Mouse (Mus musculus): Measurements from ENCODE around the gene Cacna2d3. TPM values are rescaled to one million over a fixed set of nuclear protein-coding genes. Genes with fewer than 3 reads are reported as not detected.

Gene Cacna2d3
- polyA plus RNA-seq, 1 experiment from 2014 or later = 0.45 TPM

GRCm38 (mm10) chr14:29134901-29135300 is 586.8 kb downstream of the Cacna2d3 start:
- Histone ChIP-seq H3K4me3 (ENCODE audit: low read depth, low read length) (no peak overlapping the region), H3K27me3 (ENCODE audit: insufficient read depth, low read length) (no peaks in the 10 kb centered on the region), H3K9me3 (ENCODE audit: low read depth, low read length) (no peaks in the 10 kb centered on the region), H3K9ac (no peak overlapping the region), H3K4me2 (no peak overlapping the region), H3K36me3 (ENCODE audit: insufficient read depth) (no peaks in the 10 kb centered on the region), H3K4me1 (ENCODE audit: insufficient read depth) (no peaks in the 10 kb centered on the region), H3K27ac (ENCODE audit: low read depth) (no peak overlapping the region)
- no peak for ATAC-seq (ENCODE audit: insufficient read depth)
- DNase-seq = no peak
- TF ChIP-seq CTCF (IDR thresholded peaks at IDR 0.05; ENCODE audit: low read depth) = no peak
- 61% methylated on average over 5 of the region's 5 CpGs for WGBS

DNA sequence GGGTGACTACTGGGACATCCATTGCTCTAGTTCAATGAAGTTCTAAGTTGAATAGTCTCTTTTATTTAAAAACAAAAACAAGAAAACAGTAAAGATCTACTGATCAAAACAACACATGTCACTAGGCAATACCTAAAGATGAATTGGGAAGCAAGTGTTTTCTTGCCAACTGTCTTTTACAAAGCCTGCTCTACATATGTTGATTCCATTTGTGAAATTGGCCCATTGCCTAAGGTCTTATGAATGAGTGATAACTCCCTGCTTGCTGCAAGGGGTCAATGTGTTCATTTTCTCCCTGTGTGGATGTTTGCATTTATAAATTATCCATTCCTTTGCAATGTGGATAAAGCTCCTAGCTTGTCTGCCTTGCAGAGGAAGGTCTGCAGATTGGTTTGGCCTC is 591.2 kb downstream of the Cacna2d3 start:
- no peak overlapping the region for H3K4me3 ChIP-seq (ENCODE audit: low read depth, low read length)
- no peak overlapping the region for H3K27ac ChIP-seq (ENCODE audit: low read depth)
- H3K4me2 ChIP-seq = no peak overlapping the region
- H3K4me1 ChIP-seq (ENCODE audit: insufficient read depth) = no peaks in the 10 kb centered on the region
- TF ChIP-seq CTCF (IDR thresholded peaks at IDR 0.05; ENCODE audit: low read depth) = no peak
- no peaks in the 10 kb centered on the region for H3K27me3 ChIP-seq (ENCODE audit: insufficient read depth, low read length)
- no peak overlapping the region for H3K9ac ChIP-seq
- ATAC-seq (ENCODE audit: insufficient read depth) = no peak
- H3K36me3 ChIP-seq (ENCODE audit: insufficient read depth) = no peaks in the 10 kb centered on the region
- H3K9me3 ChIP-seq (ENCODE audit: low read depth, low read length) = no peaks in the 10 kb centered on the region
- DNase-seq = no peak

GRCm38 (mm10) chr14:29123886-29124285 is 597.8 kb downstream of the Cacna2d3 start:
- peak; percentile 39 for TF ChIP-seq CTCF (IDR thresholded peaks at IDR 0.05; ENCODE audit: low read depth)
- Histone ChIP-seq H3K4me2 (no peak overlapping the region), H3K4me1 (ENCODE audit: insufficient read depth) (peaks cover 3% of the 10 kb centered on the region; the same call in 1 of the 2 replicates), H3K9me3 (ENCODE audit: low read depth, low read length) (no peaks in the 10 kb centered on the region), H3K36me3 (ENCODE audit: insufficient read depth) (no peaks in the 10 kb centered on the region), H3K4me3 (ENCODE audit: low read depth, low read length) (no peak overlapping the region), H3K9ac (no peak overlapping the region), H3K27me3 (ENCODE audit: insufficient read depth, low read length) (no peaks in the 10 kb centered on the region), H3K27ac (ENCODE audit: low read depth) (no peak overlapping the region)
- DNase-seq = no peak
- ATAC-seq (ENCODE audit: insufficient read depth) = no peak

DNA sequence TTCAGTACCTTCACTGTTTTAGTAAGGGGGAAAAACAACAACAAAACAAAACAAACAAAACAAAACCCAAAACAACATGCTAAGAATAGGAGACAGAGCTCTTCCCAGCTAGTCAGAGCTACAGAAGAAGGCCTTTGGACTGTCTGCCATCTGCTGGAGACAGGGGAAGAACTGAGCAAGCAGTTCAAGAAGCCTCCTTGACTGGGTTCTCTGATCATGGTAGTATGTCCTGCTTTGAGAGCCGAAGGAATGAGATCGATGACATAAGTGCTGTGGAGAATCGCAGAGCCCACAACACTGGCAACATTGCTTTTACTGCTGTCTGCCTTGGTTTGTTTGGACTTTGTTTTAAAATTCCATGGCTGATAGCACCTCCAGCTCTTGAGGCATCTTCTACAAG is 598.9 kb downstream of the Cacna2d3 start:
- Histone ChIP-seq H3K27ac (ENCODE audit: low read depth) (no peak overlapping the region), H3K4me2 (no peak overlapping the region), H3K4me1 (ENCODE audit: insufficient read depth) (peaks cover 3% of the 10 kb centered on the region; the same call in 1 of the 2 replicates), H3K9ac (no peak overlapping the region), H3K27me3 (ENCODE audit: insufficient read depth, low read length) (no peaks in the 10 kb centered on the region), H3K36me3 (ENCODE audit: insufficient read depth) (no peaks in the 10 kb centered on the region), H3K4me3 (ENCODE audit: low read depth, low read length) (no peak overlapping the region), H3K9me3 (ENCODE audit: low read depth, low read length) (no peaks in the 10 kb centered on the region)
- 83% methylated on average over 3 of the region's 3 CpGs for WGBS
- no peak for ATAC-seq (ENCODE audit: insufficient read depth)
- DNase-seq = no peak
- no peak; the same call in 1 of the 2 replicates for TF ChIP-seq CTCF (IDR thresholded peaks at IDR 0.05; ENCODE audit: low read depth)

- ATAC-seq (ENCODE audit: insufficient read depth) (peak; percentile 35; the same call in 1 of the 2 replicates), DNase-seq (peak; percentile 71)
- no peak for TF ChIP-seq CTCF (IDR thresholded peaks at IDR 0.05; ENCODE audit: low read depth)
- Histone ChIP-seq H3K27me3 (ENCODE audit: insufficient read depth, low read length) (no peaks in the 10 kb centered on the region), H3K4me2 (no peak overlapping the region), H3K9me3 (ENCODE audit: low read depth, low read length) (no peaks in the 10 kb centered on the region), H3K4me1 (ENCODE audit: insufficient read depth) (no peaks in the 10 kb centered on the region), H3K36me3 (ENCODE audit: insufficient read depth) (no peaks in the 10 kb centered on the region), H3K27ac (ENCODE audit: low read depth) (peak overlapping the region; percentile 37; the same call in 1 of the 2 replicates), H3K9ac (no peak overlapping the region), H3K4me3 (ENCODE audit: low read depth, low read length) (no peak overlapping the region)
- WGBS = 35% methylated on average over 9 of the region's 9 CpGs
Measured at GRCm38 (mm10) chr14:29113852-29114450, 607.7 kb downstream of the Cacna2d3 start.

- no peak overlapping the region for H3K9ac ChIP-seq
- no peaks in the 10 kb centered on the region for H3K4me1 ChIP-seq (ENCODE audit: insufficient read depth)
- TF ChIP-seq CTCF (IDR thresholded peaks at IDR 0.05; ENCODE audit: low read depth) = no peak
- H3K9me3 ChIP-seq (ENCODE audit: low read depth, low read length) = no peaks in the 10 kb centered on the region
- H3K27me3 ChIP-seq (ENCODE audit: insufficient read depth, low read length) = no peaks in the 10 kb centered on the region
- WGBS = 88% methylated on average over 6 of the region's 6 CpGs
- no peak overlapping the region for H3K27ac ChIP-seq (ENCODE audit: low read depth)
- ATAC-seq (ENCODE audit: insufficient read depth) (no peak), DNase-seq (no peak)
- no peak overlapping the region for H3K4me2 ChIP-seq
- H3K4me3 ChIP-seq (ENCODE audit: low read depth, low read length) = no peak overlapping the region
- H3K36me3 ChIP-seq (ENCODE audit: insufficient read depth) = no peaks in the 10 kb centered on the region
Measured at GRCm38 (mm10) chr14:29111666-29112065, 610.0 kb downstream of the Cacna2d3 start.

DNA sequence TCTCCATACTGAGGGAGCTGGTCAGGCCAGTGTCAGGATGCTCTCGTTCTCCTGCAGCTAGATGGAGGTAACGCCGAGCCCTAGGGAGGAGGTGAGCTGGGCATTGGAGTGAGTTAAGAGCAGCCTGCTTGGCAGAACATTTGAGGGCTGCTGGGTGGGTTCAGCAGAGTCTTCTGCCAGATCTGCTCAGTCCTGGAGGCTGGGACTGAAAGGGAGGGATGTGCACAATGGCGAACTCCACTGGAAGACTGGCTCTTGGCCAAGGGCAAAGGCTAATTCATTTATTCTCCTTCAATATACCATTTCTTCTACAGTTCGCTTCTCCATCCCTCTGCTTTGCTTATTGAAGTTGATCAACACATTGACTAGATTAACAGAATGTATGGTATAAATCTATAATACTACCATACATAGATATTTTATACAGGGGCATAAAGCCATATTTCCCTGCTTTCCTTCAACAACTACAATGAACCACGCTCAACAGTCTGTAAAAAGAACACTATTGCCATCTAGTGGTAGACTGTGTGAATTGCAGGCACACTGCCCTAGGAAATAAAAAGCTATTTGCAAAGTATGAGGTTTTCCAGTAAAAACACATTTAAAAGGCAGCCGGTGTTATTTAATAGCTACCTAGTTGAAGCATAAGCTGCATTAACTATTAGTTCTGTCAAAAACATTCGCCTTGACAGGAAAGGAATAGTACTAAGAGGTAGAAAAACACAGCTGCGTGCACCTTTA is 611.1 kb downstream of the Cacna2d3 start:
- Histone ChIP-seq H3K9me3 (ENCODE audit: low read depth, low read length) (no peaks in the 10 kb centered on the region), H3K27me3 (ENCODE audit: insufficient read depth, low read length) (no peaks in the 10 kb centered on the region), H3K27ac (ENCODE audit: low read depth) (no peak overlapping the region), H3K4me2 (no peak overlapping the region), H3K36me3 (ENCODE audit: insufficient read depth) (no peaks in the 10 kb centered on the region), H3K4me1 (ENCODE audit: insufficient read depth) (no peaks in the 10 kb centered on the region), H3K4me3 (ENCODE audit: low read depth, low read length) (no peak overlapping the region), H3K9ac (no peak overlapping the region)
- DNase-seq (peak; percentile 76), ATAC-seq (ENCODE audit: insufficient read depth) (no peak)
- TF ChIP-seq CTCF (IDR thresholded peaks at IDR 0.05; ENCODE audit: low read depth) = peak; percentile 83
- WGBS = 77% methylated on average over 9 of the region's 9 CpGs
